Mouse (Mus musculus) subcutaneous adipose tissue, adult 2 months (tissue): ENCODE measurements around the gene Tectb. TPM values are rescaled to one million over a fixed set of nuclear protein-coding genes. Genes with fewer than 3 reads are reported as not detected.

Experiments
- polyA plus RNA-seq: library from polyadenylated mRNA; depleted of rRNA; stranded (reverse); fragments of >200 nt; gene quantifications from 2 replicates; pipeline ENCODE4 v1.2.3, GENCODE M21; 2012; ENCODE audit warnings: low replicate concordance; rRNA removed

Gene Tectb
- polyA plus RNA-seq = 0.10 and 0.15 TPM in 2 replicates

GRCm38 (mm10) chr19:55180433-55180832 lies at the start of gene Tectb:
Tectb (plus strand) TSS chr19:55180733.

GRCm38 (mm10) chr19:55241186-55241645 lies 60.7 kb downstream of the Tectb start, which contains the start of gene Gucy2g:
Gucy2g (minus strand) TSS chr19:55241236.

Other genes starting within 250 kb of the Tectb start
- gene Gpam, start 53.5 kb upstream of the Tectb start, polyA plus RNA-seq = 195 and 242 TPM in 2 replicates
- 0.24 and 2.8 TPM in 2 replicates for gene Gucy2g, start 60.5 kb downstream of the Tectb start, polyA plus RNA-seq
- 19.0 and 20.4 TPM in 2 replicates for gene Acsl5, start 71.2 kb downstream of the Tectb start, polyA plus RNA-seq
- gene Zdhhc6, start 135.3 kb downstream of the Tectb start, polyA plus RNA-seq = 16.5 and 17.7 TPM in 2 replicates
- 12.9 and 14.9 TPM in 2 replicates for gene Vti1a, start 135.6 kb downstream of the Tectb start, polyA plus RNA-seq